Mouse (Mus musculus) c-Kit-positive CD71-positive TER-119-negative erythroid progenitor cells, embryonic 14.5 days (primary cell): Measurements from ENCODE around the gene Efcab11.
"Not testable (repeated sequence)": the region's sequence is repeated elsewhere in the genome, so short reads cannot be mapped to it uniquely, and the experiment has no call there.

Source experiments
- DNase-seq: peaks from one replicate; pipeline ENCODE4 v3.0.0-alpha.2; 2013; ENCODE audit warnings: low read depth

Efcab11 gene

DNA sequence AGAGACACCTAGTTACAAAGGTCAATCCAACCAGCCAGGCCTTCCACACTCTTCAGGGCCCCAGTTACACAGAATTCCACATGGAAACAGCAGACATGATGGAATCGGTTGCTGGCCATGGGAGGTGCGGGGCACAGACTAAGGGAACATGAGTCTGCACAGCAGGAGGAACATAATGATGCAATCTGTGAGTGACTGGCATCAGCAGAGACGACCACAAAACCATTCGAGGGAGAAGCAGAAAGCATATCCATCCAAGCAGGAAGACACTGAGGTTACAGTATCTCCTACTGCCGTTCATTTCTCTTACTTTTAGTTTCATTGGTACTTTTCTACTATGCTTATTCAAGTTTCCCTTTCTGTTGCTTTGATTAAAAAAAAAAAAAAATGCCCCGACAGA is 9.6 kb downstream of the Efcab11 start:
- no peak for DNase-seq

DNA sequence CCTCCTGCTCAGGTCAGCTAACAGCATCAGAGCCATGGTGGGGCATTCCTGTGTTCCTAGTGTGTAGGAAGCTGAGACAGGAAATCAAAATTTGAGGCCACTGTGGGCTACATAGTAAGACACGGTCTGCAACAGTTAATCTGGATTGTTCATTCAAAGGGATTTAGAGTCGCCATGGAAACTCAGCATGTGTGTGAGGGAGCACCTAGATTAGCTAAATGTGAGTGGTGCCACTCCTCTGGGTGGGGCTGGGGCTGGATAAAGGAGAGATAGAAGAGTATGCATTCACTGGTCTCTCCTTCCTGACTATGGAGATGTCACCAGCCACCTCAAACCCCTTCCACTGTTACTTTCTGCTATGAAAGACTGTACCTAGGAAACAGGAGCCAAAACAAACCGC is 10.8 kb downstream of the Efcab11 start:
- peak; percentile 36 for DNase-seq

DNA sequence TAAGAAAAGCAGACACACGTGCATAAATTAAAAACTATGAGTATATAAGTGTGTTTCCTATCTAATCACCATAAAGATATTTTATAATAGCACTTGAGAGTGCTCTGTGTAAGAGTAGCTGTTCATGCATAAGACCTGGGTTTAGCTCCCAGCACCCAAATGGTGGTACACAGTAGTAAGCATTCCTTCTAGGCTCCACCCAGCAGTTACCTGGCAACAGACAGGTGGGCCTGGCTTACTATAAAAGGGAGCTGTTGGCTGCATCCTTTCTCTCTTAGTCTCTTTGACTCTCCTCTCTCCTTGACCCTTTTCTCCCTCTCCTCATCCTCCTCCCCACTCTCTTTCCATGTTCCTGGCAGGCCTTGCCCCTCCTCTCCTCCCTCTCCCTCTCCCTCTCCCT is 15.4 kb downstream of the Efcab11 start:
- DNase-seq = no peak

DNA sequence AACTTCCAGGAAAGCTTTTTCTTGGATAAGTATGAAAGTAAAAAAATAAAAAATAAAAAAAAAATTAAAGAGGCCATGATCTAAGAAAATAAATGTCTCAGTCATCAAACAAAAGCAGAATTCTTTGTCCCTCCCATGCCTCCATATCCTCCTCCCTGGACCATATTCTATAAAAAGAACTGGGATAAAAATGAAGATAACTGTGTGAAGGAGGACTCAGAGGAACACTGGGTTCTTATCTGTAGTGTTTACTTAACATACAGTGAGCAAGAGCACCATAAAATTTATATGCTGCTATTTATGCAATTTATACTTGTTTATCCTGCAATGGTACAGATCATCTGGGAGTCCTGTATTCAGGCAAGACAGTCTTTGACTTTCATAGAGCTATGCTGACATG is 19.6 kb downstream of the Efcab11 start:
- no peak for DNase-seq

DNA sequence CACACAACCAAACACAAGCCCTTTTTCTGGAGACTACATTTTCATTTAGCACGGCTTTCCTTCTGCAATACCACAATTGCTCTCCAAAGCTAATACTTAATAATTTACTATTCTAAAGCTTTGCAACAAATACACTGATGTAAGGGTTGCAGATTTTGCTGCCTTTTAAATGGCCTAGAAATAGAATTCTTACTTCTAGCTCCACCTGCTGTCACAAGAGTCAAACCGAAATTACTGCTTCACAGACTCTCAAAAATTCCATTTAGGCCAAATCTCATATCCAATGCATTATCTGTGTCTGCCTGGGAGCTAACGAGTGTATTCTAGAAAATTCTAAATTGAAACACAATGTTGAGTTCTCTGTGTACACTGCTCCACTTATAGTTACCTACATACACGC is 23.3 kb downstream of the Efcab11 start:
- no peak for DNase-seq

DNA sequence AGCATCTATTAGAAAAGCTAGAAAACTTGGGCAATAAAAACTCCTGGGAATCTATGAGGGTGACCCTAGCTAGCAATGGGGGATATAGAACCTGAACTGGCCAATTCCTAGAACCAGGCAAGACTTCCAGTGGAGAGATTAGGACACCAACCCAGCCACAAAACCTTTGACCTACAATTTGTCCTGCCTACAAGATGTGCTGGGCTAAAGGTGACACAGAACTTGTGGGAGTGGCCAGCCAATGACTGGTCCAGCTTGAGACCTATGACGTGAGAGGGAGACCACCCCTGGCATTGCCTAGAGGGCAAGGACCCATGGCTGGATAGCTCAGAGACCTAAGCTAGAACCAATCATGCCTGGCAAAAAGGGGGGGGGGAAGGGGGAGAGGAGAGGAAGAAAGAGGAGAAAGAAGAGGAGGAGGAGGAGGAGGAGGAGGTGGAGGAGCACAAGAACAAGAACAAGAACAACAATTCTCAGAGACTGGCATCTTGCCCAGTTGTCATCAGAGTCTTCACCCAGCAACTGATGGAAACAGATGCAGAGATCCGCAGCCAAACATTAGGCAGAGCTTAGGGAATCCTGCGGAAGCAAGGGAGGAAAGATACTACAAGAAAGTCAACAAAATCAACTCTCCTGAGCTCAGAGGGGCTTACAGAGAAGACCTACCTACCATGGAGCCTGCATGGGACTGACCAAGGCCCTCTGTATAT is 24.7 kb downstream of the Efcab11 start:
- no peak for DNase-seq

DNA sequence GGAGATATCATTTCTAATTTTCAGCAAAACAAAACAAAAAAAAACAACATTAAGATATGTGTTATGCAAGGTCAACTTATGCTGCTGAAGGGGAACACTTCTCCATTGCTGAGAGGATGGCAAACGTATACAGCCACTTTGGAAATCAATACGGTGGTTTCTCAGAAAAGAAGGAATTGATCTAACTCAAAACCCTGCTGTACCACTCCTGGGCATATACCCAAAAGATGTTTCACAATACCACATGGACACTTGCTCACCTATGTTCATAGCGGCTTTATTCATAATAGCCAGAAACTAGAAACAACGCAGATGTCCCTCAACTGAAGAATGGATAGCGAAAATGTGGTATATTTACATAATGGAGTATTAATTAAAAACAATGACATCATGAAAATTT is 25.6 kb downstream of the Efcab11 start:
- no peak for DNase-seq

DNA sequence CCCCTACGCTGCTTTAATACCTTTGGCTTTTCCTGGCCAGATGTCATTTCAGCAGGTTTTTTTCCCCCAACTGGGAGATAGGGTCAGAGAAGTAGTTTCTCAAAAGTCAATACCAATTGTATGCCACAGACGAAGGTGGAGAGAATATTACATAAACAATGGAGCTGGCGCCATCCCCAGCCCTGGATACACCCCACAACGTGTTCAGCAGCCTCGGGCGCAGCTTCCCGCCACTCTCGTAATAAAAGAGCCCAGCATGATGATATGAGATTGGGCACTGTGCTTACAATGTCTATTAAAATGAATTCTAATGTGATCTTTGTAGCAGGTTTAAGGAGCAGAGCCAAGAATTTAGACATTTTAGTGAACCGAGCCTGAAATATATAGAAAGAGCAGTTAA is 28.2 kb downstream of the Efcab11 start:
- DNase-seq = no peak

DNA sequence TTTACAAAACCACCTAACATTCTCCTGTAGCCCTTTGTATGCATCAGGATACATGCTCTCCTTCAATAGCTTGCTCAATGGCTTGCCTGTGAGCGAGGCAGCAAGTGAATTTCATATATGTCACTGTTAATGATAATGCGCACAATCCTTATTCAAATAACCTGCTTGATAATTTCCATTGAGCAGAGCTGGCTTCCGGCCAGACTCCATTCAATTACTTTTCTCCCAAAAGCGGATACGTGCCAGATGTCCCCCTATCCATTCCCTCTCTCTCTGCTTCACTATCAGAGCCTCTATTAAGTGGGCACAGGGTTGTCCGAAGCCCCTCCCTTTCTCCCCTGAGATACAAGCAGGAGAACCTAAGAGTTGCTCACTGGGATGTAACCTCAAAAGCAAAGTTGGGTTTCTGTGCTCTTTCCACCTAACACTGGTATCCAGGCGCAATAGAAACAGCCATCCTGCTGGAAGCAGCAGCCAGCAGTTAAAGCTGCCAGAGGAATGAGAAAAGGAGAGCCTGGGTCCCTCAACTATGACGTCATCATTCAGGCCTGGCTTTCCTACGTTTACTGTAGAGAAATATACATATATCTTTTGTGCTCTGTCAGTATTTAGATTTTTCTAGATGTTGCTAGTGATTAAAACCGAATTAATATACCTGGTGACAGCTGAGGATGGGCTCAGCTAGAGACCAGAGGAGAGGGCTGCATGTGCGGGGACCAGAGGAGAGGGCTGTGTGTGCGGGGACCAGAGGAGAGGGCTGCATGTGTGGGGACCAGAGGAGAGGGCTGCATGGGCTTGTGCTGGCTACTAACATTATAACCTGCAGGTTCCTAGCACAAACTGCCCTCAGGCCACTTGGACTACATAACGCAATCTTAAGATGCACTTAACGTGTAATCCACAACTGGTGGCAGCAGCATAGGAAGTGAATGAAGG is 30.6 kb downstream of the Efcab11 start:
- DNase-seq = no peak

DNA sequence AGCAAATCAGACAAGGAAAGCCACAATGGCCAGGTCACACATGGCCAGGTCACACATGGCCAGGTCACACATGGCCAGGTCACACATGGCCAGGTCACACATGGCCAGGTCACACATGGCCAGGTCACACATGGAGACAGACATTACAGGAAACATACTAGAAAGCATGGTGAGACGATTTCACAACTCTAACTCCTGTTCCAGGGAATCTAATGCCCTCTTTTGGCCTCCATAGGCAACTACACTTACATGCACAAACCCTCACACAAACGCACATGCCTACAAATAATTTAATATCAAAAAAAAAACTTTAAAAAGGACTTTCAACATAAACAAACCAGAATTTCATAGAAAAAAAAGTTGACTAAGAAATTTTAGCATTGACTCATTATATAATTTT is 34.2 kb downstream of the Efcab11 start:
- no peak for DNase-seq

DNA sequence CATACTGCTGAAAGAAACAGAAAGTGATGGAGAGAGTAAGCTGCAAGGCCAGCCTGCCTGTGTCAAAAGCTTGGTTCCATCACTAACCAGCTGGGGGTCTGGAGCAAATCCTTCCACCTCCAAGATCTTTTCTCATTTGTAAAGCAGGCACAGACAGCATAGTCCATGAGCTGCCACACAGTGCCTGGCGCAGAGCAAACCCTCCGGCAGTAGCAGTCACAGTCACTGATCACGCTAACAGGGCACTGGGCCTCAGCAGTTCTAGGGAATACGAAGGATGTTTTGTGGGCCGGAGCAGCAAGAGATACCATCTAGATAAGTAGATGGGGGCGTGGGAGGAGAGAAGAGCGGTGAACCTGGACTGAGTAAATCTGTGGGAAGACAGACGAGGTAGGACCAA is 39.3 kb downstream of the Efcab11 start:
- DNase-seq = no peak

DNA sequence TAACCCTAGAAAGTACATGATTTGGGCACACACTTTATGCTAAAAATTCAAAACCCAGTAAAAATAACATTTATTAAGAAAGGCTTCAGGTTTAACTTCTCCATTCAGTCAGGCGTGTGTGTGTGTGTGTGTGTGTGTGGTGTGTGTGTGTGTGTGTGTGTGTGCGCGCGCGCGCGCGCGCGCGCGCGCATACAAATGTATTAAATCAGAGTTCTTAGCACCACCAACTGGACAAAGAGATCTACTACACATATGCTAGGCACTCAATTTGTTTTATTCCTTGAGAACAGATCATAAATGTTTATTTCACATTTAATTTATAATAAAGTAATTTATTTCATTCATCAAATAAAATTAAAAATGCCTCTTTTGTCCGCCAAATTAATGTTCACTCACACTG is 45.5 kb downstream of the Efcab11 start:
- DNase-seq = no peak

DNA sequence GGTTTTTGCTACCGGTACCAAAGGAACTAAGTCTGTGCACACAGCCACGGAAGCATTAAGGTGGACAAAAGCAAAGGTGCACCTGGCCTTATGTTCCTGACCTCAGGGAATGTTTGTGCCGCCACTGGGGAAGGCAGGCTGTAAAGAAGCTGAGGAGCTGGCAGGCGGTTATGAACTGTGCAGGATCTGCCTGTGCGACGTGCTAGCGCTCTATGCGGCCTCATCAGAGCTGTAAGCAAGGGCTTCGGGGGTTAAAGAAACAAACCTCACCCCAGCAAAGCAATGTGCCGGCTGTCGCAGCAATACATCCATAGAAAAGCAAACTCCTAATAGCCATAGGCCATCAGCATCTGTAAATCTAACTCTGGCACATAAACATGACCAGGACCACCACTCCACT is 46.1 kb downstream of the Efcab11 start:
- no peak for DNase-seq

DNA sequence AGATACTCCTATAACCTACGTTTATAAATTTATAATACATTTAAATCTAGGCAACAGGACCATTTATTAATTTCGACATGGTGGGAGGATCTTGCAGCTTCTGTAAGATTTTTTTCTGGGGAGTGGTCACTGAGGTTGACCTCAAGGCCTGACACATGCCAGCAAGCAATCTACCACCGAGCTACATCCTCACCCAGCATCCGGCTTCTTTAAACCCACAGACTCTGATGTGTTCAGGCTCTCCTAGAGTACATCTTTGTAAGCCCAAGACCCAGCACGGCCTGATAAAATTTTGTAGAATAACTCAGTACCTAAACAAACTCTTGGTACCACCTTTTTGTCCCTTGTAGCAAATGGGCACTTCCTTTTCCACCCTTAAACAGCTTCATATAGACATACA is 46.7 kb downstream of the Efcab11 start:
- no peak for DNase-seq

DNA sequence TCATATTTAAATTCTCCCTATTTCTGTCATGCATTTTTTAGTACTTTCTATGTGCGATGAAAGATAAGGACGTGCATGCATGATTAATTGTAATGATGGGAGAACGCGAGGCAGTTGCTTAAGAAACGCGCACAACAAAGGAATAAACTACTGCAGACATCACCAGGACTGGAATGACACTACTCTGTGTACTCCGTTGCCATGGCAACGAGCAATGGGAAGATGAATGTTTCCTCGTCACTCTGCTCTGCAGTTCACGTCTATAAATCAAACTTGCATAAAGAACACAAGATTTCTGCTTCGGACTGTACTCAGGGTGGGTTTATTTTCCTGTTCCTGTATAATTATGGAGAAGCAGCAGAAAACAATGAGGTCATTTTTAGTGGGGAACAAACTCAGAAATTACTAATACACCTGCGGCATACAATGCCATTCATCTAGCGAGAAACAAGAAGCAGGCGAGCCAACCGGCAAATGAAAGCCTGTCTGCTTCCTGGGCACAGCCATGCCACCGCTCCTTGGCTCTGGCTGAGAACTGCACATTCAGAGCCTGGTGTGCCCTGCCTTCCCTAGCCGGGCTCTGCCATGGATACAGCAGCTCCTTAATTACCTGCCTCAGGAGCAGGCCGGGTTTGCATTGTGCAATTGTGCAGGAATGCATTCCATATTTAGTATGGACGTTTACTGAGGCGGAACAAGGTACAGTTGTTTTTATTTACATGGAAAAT is 47.7 kb downstream of the Efcab11 start:
- no peak for DNase-seq

DNA sequence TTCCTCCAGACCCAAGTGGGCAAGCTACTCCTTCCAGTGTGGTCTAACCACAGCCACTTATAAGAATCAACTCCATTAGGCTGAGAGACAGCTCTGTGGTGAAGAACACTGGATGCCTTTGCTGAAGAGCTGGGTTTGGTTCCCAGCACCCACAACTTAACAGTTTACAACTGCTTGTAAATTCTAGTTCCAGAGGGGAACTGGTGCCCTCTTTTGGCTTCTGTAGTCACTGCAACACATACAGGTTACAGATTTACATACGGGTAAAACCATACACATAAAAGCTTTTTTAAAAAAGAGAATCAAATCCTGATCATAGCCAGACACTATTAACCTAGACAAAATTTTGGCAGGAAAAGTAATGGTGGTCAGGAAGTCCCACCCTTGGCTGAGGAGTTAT is 50.8 kb downstream of the Efcab11 start:
- no peak for DNase-seq

DNA sequence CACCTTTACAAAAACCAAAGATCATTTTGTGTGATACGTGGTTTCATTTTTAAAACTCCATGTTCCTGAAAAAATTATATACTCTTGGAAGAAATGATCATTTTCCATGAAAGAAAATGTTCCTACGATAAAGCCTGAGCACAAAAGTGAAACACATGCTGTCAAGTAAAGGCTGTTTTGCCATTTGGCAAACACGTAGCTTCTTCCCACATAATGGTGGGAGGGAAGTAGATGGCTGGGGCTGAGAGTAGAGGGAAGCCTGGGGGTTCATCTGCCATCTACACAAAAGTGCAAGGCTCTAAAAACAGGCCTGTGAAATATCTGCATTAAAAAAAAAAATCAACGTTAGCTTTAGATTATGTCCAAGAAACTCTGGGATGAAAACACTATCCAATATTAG is 61.6 kb downstream of the Efcab11 start:
- DNase-seq = no peak

DNA sequence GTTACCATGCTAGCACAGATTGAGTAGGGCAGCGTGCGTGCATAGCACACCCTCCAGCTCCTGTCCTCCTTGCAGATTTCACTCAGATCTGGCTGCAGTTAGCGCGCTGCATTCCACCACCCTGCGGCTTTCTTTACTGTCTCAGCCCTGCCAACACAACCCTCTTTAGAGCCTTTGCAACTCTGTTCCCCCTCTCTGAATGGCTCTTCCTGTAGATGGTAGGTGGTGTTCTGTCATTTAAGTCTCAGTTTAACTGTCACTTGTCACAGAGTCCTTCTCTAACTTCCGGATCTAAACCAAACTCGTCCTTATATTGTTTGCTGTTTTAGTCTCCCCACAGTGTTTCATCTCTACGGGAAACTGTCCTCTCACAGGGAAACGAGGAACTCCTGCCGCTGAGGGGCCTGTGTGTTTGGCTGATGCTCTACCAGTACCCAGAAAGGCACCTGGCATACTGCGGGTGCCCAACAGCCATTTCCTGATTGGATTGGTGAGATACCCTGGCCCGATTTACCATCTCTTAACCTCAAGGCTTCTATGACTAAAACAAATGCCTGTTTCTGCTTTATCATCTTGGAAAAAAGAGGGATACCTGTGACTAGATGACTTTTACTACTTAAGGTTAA is 62.8 kb downstream of the Efcab11 start:
- DNase-seq = no peak

DNA sequence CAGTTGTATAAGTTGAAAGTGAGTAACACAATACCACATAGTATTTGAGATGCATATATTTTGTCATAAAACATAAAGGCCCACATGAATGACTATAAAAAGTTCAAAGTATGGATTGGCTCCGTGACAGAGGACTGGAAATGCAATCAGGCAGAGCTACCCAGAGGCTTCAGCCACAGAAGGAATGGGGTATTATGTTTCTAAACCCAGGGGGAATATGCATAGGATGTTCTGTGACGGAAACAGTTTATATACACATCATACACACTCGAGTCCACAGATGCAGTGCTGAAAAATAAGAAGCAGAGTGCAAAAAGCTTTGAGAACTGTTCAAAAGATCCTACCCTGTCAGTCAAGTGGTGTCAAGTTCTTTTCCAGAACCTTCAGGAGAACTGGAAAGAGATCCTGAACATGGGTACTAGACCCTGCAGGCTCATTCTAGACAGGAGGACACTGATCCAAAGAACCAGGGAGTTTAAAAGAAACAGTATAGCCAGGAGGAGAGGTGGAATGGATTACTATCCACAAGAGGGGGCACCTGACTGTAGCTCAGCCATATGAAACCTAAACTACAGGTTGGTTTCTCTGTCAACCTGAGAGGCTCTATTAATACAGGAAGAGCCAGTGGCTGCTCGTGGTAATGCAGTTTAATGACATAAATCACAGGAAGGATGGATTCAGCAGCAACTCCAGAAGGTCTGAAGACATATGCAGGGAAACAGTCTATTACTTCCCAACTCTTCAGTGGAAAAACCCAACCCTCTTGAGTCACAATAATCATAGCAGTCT is 64.9 kb downstream of the Efcab11 start:
- DNase-seq = no peak

DNA sequence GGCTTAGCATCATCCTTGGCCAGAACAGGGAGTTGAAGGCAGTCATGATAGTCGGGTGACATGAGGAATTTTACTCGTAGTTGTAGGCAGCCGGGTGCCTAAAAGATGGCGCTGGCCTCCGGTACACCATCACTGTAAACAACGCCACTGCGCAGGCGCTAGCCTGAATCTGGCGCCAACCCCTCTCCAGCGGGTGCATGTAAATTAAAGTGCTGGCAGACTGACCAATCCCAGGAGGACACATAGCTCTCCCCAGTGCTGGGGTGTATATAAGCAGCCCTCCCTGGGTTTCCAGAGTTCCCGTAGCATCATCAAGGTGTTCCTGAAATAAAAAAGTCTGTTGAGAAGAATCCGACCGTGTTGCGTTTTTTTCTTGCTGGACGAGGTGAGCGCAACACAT is 66.2 kb downstream of the Efcab11 start:
- not testable (repeated sequence) for DNase-seq

DNA sequence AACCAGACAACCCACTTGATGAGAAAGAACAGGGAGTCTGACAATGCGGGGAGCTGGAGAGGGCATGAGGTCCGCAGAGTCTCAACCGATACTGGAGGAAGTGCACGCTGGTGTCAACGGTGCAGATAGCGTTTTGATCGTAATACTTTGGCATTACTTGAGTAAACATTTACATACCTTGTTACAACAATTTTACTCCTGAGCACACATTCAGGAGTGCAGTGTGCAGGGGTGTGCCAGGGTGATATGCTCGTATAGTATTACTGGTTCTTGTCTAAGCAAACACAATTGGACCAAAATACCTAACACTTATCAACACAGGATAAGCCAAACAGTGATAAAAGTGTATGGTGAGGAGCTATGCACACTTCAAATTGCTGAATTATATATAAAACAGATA is 69.0 kb downstream of the Efcab11 start:
- no peak for DNase-seq

DNA sequence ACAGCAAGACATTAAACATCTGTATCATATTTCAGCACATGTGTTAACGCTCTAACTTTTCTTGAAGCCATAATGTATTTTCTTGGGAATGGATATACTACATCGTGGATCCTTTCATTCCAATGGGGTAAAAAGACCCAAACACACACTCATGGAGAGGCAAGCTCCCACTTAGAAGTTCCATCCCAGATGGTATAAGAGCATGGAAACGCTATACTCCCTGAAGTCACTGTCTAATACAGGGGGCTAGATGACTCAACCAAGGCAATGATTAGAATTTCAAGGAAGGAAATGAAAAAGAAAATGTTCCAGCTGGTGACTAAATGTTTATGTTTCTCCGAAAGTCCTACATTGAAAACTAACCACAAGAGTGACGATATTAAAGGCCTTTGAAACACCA is 76.3 kb downstream of the Efcab11 start:
- DNase-seq = no peak
